Mouse (Mus musculus) midbrain, embryonic 16.5 days (tissue): ENCODE measurements around the gene Gm15262. TPM values are rescaled to one million over a fixed set of nuclear protein-coding genes. Genes with fewer than 3 reads are reported as not detected.
"Not testable (repeated sequence)": the region's sequence is repeated elsewhere in the genome, so short reads cannot be mapped to it uniquely, and the experiment has no call there.

Experiments used
- ATAC-seq: fragments of 200-750 bp; cut with Nextera tagmentation; 2 replicates; pipeline ENCODE4 v1.8.0; 2017; ENCODE audit warnings: moderate TSS enrichment
- H3K27ac ChIP-seq: fragments of 300-500 bp; sonication (generic); 2 replicates; pipeline ENCODE4 v1.5.1; 2014; ENCODE audit warnings: mild to moderate bottlenecking, low read length, mixed read lengths
- H3K27me3 ChIP-seq: fragments of 300-500 bp; sonication (generic); 2 replicates; pipeline ENCODE4 v1.6.1; 2014; ENCODE audit warnings: low read depth, low read length, mixed read lengths; ENCODE audit not compliant: control insufficient read depth, insufficient read depth
- H3K36me3 ChIP-seq: fragments of 300-500 bp; sonication (generic); 2 replicates; pipeline ENCODE4 v1.6.1; 2014; ENCODE audit warnings: mild to moderate bottlenecking, low read length, moderate library complexity, mixed read lengths; ENCODE audit not compliant: control insufficient read depth, insufficient read depth
- H3K4me1 ChIP-seq: fragments of 300-500 bp; sonication (generic); 2 replicates; pipeline ENCODE4 v1.6.1; 2014; ENCODE audit warnings: mild to moderate bottlenecking, low read length, mixed read lengths; ENCODE audit not compliant: control insufficient read depth, insufficient read depth
- H3K4me2 ChIP-seq: fragments of 300-500 bp; sonication (generic); 2 replicates; pipeline ENCODE4 v1.6.1; 2014; ENCODE audit warnings: mild to moderate bottlenecking, low read length, mixed read lengths
- H3K4me3 ChIP-seq: fragments of 300-500 bp; sonication (generic); 2 replicates; pipeline ENCODE4 v1.5.1; 2014; ENCODE audit warnings: low read depth, mild to moderate bottlenecking, low read length, moderate library complexity, mixed read lengths
- H3K9ac ChIP-seq: fragments of 300-500 bp; sonication (generic); 2 replicates; pipeline ENCODE4 v1.6.1; 2014; ENCODE audit warnings: low read depth, low read length, mixed read lengths
- H3K9me3 ChIP-seq: fragments of 300-500 bp; sonication (generic); replicated peaks from 2 replicates; pipeline ENCODE4 v1.6.1; 2014; ENCODE audit warnings: mild to moderate bottlenecking, low read length, mixed read lengths; ENCODE audit not compliant: control insufficient read depth, poor library complexity, severe bottlenecking
- WGBS: fragments of 180-500 bp; shearing (Covaris S2); extraction: QIAGEN DNeasy Blood & Tissue Kit; methylation state at CpG from one replicate; pipeline ENCODE4 v1.1.7; 2014; 5-methylcytosine and 5-hydroxymethylcytosine counted together
- polyA plus RNA-seq: library from polyadenylated mRNA; unstranded; fragments of >200 nt; fragmentation: Nextera tagmentation; extraction: Ambion mirVana; gene quantifications from 2 replicates; pipeline ENCODE4 v1.2.1, GENCODE M21; 2015

The Gm15262 gene
- not detected in 2 replicates for polyA plus RNA-seq

- H3K4me3 ChIP-seq, H3K4me1 ChIP-seq, H3K27me3 ChIP-seq, ATAC-seq, H3K36me3 ChIP-seq, H3K4me2 ChIP-seq, H3K9ac ChIP-seq, H3K9me3 ChIP-seq, H3K27ac ChIP-seq: not testable (repeated sequence)
- 65% methylated on average over 2 of the region's 2 CpGs for WGBS
These were observed at the start of gene Gm15262 for GRCm38 (mm10) chrX:161287156-161287555. Gene Gm15262 (plus strand): TSS chrX:161287456.

- no peak overlapping the region for H3K4me2 ChIP-seq
- H3K27ac ChIP-seq, result no peak overlapping the region
- 85% methylated on average over 1 of the region's 1 CpGs for WGBS
- no peak for ATAC-seq
- no peaks in the 10 kb centered on the region for H3K36me3 ChIP-seq
- H3K9ac ChIP-seq, result no peak overlapping the region
- H3K9me3 ChIP-seq, result no peaks in the 10 kb centered on the region
- H3K27me3 ChIP-seq, result no peaks in the 10 kb centered on the region
- H3K4me3 ChIP-seq, result no peak overlapping the region
- no peaks in the 10 kb centered on the region for H3K4me1 ChIP-seq
These were observed 20.9 kb downstream of the Gm15262 start for GRCm38 (mm10) chrX:161308131-161308530.

DNA sequence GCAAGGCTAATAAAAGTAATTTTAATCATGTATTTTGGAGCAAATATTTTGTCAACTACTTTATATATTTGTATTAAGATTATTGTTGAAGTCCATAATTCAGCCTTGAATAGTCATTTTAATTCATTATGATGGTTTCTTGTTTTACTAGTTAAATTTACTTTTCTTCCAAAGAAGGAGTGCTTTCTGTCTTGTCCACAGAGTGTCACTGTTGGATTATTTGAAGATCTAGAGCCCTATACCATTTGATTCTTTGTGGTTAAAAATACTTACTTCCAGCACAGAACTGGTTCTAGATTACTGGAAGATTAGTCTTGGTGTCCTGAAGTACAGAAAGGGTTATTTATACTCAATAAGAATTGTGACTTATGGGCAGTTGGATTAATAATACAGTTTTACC is 29.2 kb downstream of the Gm15262 start:
- H3K9ac ChIP-seq, result no peak overlapping the region
- H3K9me3 ChIP-seq, result no peaks in the 10 kb centered on the region
- no peak overlapping the region for H3K4me3 ChIP-seq
- no peak overlapping the region for H3K27ac ChIP-seq
- H3K4me1 ChIP-seq, result no peaks in the 10 kb centered on the region
- no peak for ATAC-seq
- no peaks in the 10 kb centered on the region for H3K27me3 ChIP-seq
- H3K36me3 ChIP-seq, result no peaks in the 10 kb centered on the region
- no peak overlapping the region for H3K4me2 ChIP-seq

DNA sequence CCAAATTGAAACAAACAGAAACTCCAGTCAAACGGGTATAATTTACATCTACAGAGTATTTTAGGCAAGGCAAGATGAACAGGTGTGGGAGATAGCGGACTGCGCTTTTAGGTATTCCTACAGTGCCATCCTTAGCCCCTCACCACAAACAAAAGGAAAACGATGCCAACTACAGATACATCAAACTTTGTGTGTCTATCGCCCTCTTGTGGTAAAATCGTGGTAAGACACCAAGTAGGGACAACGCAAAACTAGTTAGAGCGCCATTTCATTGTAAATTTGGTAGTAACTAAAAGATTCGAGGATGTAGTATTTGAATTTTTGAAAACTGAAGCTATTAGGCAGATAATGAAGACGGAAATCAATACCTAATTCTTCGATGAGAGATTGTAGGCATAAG is 83.7 kb downstream of the Gm15262 start:
- 44% methylated on average over 11 of the region's 11 CpGs for WGBS
- Histone ChIP-seq H3K4me2 (no peak overlapping the region), H3K4me1 (no peaks in the 10 kb centered on the region), H3K27ac (no peak overlapping the region), H3K4me3 (no peak overlapping the region), H3K36me3 (no peaks in the 10 kb centered on the region), H3K9ac (no peak overlapping the region), H3K27me3 (no peaks in the 10 kb centered on the region; the same call in 1 of the 2 replicates), H3K9me3 (no peaks in the 10 kb centered on the region)
- no peak for ATAC-seq

- 65% methylated on average over 3 of the region's 3 CpGs for WGBS
- no peak overlapping the region for H3K4me2 ChIP-seq
- no peaks in the 10 kb centered on the region for H3K36me3 ChIP-seq
- H3K9me3 ChIP-seq, result no peaks in the 10 kb centered on the region
- no peaks in the 10 kb centered on the region for H3K4me1 ChIP-seq
- no peaks in the 10 kb centered on the region; the same call in 1 of the 2 replicates for H3K27me3 ChIP-seq
- no peak overlapping the region for H3K9ac ChIP-seq
- H3K4me3 ChIP-seq, result no peak overlapping the region
- H3K27ac ChIP-seq, result no peak overlapping the region
- ATAC-seq, result no peak
These were observed 84.2 kb downstream of the Gm15262 start for GRCm38 (mm10) chrX:161371461-161371860.

- WGBS, result 52% methylated on average over 1 of the region's 1 CpGs
- Histone ChIP-seq H3K9me3 (no peaks in the 10 kb centered on the region), H3K4me1 (no peaks in the 10 kb centered on the region), H3K9ac (no peak overlapping the region), H3K4me2 (no peak overlapping the region), H3K27ac (no peak overlapping the region), H3K36me3 (no peaks in the 10 kb centered on the region), H3K27me3 (peaks cover 4% of the 10 kb centered on the region; the same call in 1 of the 2 replicates), H3K4me3 (no peak overlapping the region)
- no peak for ATAC-seq
These were observed 88.3 kb downstream of the Gm15262 start for GRCm38 (mm10) chrX:161375568-161375967.

DNA sequence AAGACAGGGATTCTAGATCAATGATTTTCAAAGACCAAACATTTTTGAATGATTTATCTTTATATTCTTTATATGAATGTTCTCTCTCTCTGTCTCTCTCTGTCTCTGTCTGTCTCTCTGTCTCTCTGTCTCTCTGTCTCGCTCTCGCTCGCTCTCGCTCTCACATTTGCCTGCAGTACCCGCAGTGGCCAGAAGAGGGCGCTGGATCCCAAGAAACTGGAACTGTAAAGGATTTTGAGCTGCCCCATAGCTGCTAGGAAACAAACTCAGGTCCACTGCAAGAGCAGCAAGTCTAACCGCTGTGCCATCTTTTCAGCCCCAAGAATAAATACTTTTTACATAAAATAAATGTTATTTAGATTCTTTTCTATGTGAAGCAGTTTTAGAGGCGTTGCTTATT is 98.5 kb downstream of the Gm15262 start:
- 37% methylated on average over 8 of the region's 8 CpGs for WGBS
- Histone ChIP-seq H3K36me3 (no peaks in the 10 kb centered on the region), H3K9me3 (no peaks in the 10 kb centered on the region)

DNA sequence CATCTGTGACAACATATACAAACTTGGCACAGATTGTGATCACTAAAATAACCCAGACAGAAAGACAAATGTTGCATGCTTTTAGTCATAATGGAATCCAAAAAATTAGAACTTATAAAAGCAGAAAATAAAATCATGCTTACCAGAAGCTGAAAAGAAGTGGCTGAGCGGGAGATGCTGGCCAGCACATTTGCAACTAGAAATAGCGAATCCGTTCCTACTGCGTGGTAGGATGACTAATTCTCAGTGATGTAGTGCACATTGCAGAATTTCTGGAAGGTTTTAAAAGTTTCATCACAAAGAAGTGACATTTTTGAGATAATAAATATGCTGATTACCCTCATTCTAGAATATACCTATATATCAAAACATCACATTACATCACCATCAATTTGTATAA is 100.7 kb downstream of the Gm15262 start:
- 91% methylated on average over 4 of the region's 4 CpGs for WGBS
- no peak for ATAC-seq
- no peaks in the 10 kb centered on the region for H3K36me3 ChIP-seq
- no peak overlapping the region for H3K4me2 ChIP-seq
- H3K9me3 ChIP-seq, result no peaks in the 10 kb centered on the region
- no peaks in the 10 kb centered on the region for H3K27me3 ChIP-seq
- no peak overlapping the region for H3K9ac ChIP-seq
- H3K4me3 ChIP-seq, result no peak overlapping the region
- H3K4me1 ChIP-seq, result no peaks in the 10 kb centered on the region
- H3K27ac ChIP-seq, result no peak overlapping the region

More for the DNA sequence above, 98.5 kb downstream of the Gm15262 start:
- Histone ChIP-seq H3K4me1 (no peaks in the 10 kb centered on the region), H3K27me3 (no peaks in the 10 kb centered on the region), H3K27ac (no peak overlapping the region), H3K9ac (no peak overlapping the region), H3K4me2 (no peak overlapping the region), H3K4me3 (no peak overlapping the region)
- ATAC-seq, result no peak

- WGBS, result 21% methylated on average over 11 of the region's 11 CpGs
- H3K36me3 ChIP-seq, result no peaks in the 10 kb centered on the region
- ATAC-seq, result no peak
- H3K9me3 ChIP-seq, result no peaks in the 10 kb centered on the region
- no peak overlapping the region for H3K4me2 ChIP-seq
- no peak overlapping the region for H3K27ac ChIP-seq
- no peaks in the 10 kb centered on the region for H3K4me1 ChIP-seq
- no peak overlapping the region for H3K9ac ChIP-seq
- no peaks in the 10 kb centered on the region for H3K27me3 ChIP-seq
- no peak overlapping the region for H3K4me3 ChIP-seq
These were observed 111.9 kb downstream of the Gm15262 start for GRCm38 (mm10) chrX:161399110-161399509.
